Mouse (Mus musculus): ENCODE results near the gene Cdk11b.

DNA sequence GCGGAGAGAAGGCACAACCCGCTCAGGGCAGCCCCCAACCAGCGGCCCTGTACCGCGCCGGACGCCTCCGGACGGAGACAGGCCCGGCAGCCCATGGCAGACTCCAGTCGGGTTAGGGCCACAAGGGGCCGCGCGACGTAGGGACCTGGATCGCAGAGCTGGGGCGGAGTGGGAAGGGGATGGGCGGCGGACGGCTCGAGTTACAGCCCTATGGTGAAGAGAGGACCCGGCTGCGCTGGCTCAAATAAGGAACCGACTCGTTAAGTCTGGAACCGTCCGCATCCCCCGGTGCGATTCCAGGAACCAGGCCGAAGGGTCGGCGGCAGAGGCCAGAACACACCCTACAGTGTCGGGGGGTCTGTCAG is 28.4 kb downstream of the Cdk11b start, which contains the start of gene Mmp23:
- peak; percentile 11; the same call in 1 of the 2 replicates for TF ChIP-seq CTCF (IDR thresholded peaks at IDR 0.05; ENCODE audit: low read depth)
- no peak for TF ChIP-seq EP300 (IDR thresholded peaks at IDR 0.05; ENCODE audit: low read depth)

All from liver, postnatal 0 days (tissue).